Mouse (Mus musculus) c-Kit-negative CD71-positive TER-119-positive erythroid progenitor cells, embryonic 14.5 days (primary cell): ENCODE results near the gene Abcb11.

Source experiments
- DNase-seq: peaks from one replicate; pipeline ENCODE4 v3.0.0-alpha.2; 2013; ENCODE audit warnings: low read depth, low spot score

The Abcb11 gene

GRCm38 (mm10) chr2:69188732-69189131, 153.7 kb downstream of the Abcb11 start:
- no peak for DNase-seq
